Mouse (Mus musculus) cerebellum, adult 2 months (tissue): ENCODE measurements around the gene Popdc3. TPM values are rescaled to one million over a fixed set of nuclear protein-coding genes. Genes with fewer than 3 reads are reported as not detected.
"Not testable (repeated sequence)": the region's sequence is repeated elsewhere in the genome, so short reads cannot be mapped to it uniquely, and the experiment has no call there.

Source experiments
- DNase-seq, 2 experiments: peaks; one replicate each; pipeline ENCODE4 v3.0.0; 2021
- H3K27ac ChIP-seq: fragments of 200-500 bp; 2 replicates; pipeline ENCODE4 v1.5.1; 2012; ENCODE audit warnings: low read length, control low read depth, inconsistent platforms; ENCODE audit not compliant: insufficient read depth
- H3K27me3 ChIP-seq: fragments of 200-500 bp; 2 replicates; pipeline ENCODE4 v1.6.1; 2012; ENCODE audit warnings: inconsistent platforms, mild to moderate bottlenecking, low read length, moderate library complexity; ENCODE audit not compliant: control insufficient read depth, insufficient read depth
- H3K4me1 ChIP-seq: fragments of 200-500 bp; 2 replicates; pipeline ENCODE4 v1.6.1; 2011; ENCODE audit warnings: low read length; ENCODE audit not compliant: control insufficient read depth, insufficient read depth
- H3K4me3 ChIP-seq: fragments of 200-500 bp; replicated peaks from 2 replicates; pipeline ENCODE3; 2011; ENCODE audit warnings: mild to moderate bottlenecking, low read depth, low read length, control low read depth; ENCODE audit not compliant: insufficient read depth
- CTCF ChIP-seq: fragments of 200-500 bp; IDR thresholded peaks from 2 replicates; pipeline ENCODE4 v1.5.1; 2011; ENCODE audit warnings: low read depth, mild to moderate bottlenecking, control low read depth, low read length, moderate library complexity, borderline replicate concordance; ENCODE audit not compliant: insufficient read depth
- POLR2A ChIP-seq: fragments of 200-500 bp; IDR thresholded peaks from 2 replicates; pipeline ENCODE4 v1.6.1; 2011; ENCODE audit warnings: low read length, control low read depth, borderline replicate concordance; ENCODE audit not compliant: insufficient read depth
- WGBS: fragments of 180-500 bp; shearing (Covaris S2); methylation state at CpG from one replicate; pipeline ENCODE4 v1.1.7; 2018; 5-methylcytosine and 5-hydroxymethylcytosine counted together
- polyA plus RNA-seq: library from polyadenylated mRNA; depleted of rRNA; stranded (reverse); fragments of >200 nt; gene quantifications from 2 replicates; pipeline ENCODE4 v1.2.3, GENCODE M21; 2012

Popdc3 gene
- polyA plus RNA-seq, 1 experiment = 2.1 TPM

DNA sequence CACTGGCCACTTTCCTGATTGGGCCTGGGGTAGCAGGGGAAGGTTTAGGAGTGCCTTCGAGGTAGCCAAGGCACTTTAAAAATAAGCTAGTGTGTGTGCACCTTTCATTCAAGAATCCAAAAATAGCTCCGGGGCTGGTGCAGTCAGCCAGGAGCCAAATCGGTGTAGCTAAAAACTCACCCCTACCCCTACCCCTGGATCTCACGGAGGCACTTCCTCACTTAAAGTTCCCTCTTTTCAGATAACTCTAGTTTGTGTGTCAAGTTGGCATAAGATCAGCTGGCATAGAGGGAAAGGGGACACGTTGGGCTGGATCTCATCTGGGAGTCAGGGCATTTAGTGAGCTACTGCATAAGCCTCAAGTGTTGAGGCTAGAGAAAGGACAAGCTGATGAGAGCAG is 107.8 kb downstream of the Popdc3 start:
- H3K27ac ChIP-seq = no peak overlapping the region
- no peak overlapping the region for H3K4me3 ChIP-seq
- H3K4me1 ChIP-seq = no peaks in the 10 kb centered on the region
- DNase-seq = no peak
- H3K27me3 ChIP-seq = peaks cover 1% of the 10 kb centered on the region; the same call in 1 of the 2 replicates
- no peak for TF ChIP-seq CTCF
- no peak for TF ChIP-seq POLR2A
- WGBS = 52% methylated on average over 5 of the region's 5 CpGs

DNA sequence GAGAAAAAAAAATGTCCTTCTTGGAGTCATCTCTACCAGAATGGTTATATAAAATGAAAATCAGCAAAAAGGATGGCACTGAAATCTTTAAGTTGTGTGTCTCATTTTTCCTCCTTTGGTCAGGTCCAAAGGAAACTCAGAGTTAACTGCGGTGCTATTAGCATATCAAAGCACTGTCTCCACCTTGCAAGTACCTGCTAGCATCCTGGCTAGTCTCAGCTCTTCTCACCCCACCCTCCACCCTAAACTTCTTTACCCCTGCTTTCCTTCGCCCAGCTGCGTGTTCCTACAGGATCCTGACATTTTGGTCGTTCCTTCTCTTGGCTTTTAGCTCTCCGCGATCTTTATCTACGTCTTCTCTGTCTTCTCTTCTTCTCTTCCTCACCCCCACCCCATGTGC is 110.5 kb downstream of the Popdc3 start:
- 74% methylated on average over 7 of the region's 7 CpGs for WGBS
- H3K4me3 ChIP-seq = no peak overlapping the region
- no peak overlapping the region for H3K27ac ChIP-seq
- TF ChIP-seq POLR2A = no peak
- TF ChIP-seq CTCF = no peak
- peaks cover 1% of the 10 kb centered on the region; the same call in 1 of the 2 replicates for H3K27me3 ChIP-seq
- no peaks in the 10 kb centered on the region for H3K4me1 ChIP-seq
- DNase-seq = no peak

DNA sequence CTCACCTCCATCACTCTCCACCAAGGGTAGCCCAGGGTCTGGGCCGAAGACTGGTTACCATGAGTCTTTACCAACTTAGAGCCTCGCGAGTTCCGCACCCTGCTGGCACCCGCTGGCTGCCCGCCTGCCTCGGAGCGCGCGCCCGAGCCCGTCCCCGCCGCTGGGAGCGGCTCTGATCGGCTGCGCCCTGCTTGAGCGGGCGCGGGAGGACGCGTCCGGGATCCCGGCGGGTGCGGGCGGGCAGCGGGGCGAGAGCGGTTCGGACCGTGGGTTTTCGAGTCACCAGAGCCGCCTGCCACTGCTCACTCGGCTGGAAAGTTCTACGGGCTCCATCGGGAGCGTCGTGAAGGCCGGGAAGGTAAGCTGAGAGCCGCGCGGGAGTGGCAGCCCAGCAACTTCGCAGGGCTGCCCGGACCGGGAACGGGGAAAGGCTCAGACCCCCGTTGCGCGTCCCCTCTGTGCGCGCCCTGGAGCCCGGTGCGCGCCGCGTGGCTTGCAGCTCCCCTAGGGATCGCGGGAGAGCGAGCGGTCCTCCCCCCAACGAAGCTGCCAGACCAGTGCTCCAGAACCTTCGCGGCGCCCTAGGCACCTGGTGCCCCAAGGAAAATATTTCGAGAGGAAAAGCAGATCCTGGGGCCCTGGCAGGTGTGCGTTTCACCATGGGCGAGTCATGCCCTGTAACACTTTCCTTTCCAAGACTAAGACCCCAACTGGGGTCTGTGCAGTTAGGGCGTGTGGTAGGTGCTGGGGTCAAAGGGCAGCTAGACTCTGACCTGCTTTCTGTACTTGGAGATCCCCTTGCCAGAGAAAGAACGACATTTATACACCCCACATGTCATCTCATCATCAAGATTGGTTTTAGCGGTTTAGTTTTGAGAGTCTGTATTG is 111.6 kb downstream of the Popdc3 start:
- under 1% methylated on average over 71 of the region's 71 CpGs for WGBS
- H3K4me1 ChIP-seq = no peaks in the 10 kb centered on the region
- no peak overlapping the region for H3K27ac ChIP-seq
- no peak for TF ChIP-seq CTCF
- TF ChIP-seq POLR2A = no peak
- peak overlapping the region; percentile 29 for H3K4me3 ChIP-seq
- peaks cover 1% of the 10 kb centered on the region; the same call in 1 of the 2 replicates for H3K27me3 ChIP-seq
- DNase-seq = no peak

DNA sequence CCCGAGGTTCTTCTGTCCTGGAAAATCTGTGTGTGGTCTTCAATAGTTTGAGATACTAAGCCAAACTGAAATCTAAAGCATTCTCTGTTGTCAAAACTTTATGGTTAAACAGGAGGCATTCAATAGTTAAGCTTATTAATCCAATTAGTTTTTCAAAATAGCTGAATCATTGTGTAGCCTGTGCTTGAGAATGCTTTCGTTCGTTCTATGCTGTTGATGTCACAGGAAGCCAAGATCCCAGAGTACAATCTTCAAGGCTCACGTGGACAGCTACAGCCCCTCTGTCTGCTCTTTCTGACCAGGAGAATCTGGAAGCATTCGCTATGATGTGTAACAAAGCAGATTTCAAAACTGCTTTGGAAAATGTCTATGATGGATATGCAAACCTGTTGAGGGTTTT is 112.7 kb downstream of the Popdc3 start:
- TF ChIP-seq CTCF = no peak
- WGBS = 67% methylated on average over 5 of the region's 5 CpGs

DNA sequence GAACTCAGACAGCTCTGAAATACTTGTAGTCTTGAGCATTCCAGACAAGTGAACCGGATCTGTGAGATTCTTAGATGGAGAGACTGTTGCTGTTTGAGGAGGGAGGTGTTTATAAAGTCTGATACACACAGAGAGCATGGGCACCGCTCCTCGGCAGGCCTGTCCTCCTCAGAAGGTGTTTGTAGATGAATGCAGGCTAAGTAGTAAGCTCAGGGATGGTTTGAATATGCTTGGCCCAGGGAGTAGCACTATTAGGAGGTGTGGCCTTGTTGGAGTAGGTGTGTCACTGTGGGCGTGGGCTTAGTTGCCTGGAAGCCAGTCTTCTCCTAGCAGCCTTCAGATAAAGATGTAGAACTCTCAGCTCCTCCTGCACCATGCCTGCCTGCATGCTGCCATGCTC is 114.3 kb downstream of the Popdc3 start:
- not testable (repeated sequence) for H3K27me3 ChIP-seq, H3K27ac ChIP-seq, H3K4me3 ChIP-seq, DNase-seq, H3K4me1 ChIP-seq
- WGBS = 75% methylated on average over 4 of the region's 4 CpGs

More for the DNA sequence above, 112.7 kb downstream of the Popdc3 start:
- peaks cover 1% of the 10 kb centered on the region; the same call in 1 of the 2 replicates for H3K27me3 ChIP-seq
- DNase-seq = no peak
- no peak overlapping the region for H3K4me3 ChIP-seq
- no peak overlapping the region for H3K27ac ChIP-seq
- H3K4me1 ChIP-seq = no peaks in the 10 kb centered on the region

DNA sequence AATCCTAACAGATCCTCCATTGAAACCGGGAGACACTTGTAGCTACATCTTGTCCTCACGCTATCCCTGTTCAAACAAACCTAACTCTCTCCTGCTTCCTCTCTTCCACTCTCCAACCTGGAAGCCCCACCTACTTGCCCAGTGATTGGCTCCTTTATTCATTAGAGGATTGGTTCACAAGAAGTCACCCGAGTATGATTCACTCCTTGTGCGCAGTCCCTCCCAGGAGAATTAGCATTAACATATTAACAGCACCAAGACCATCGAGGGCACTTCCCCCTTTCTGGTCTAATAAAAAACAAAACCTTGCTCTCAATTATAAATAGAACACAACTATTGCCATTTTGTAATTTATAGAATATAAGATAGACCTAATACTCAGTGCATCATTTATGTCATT is 117.2 kb downstream of the Popdc3 start:
- WGBS = 78% methylated on average over 5 of the region's 5 CpGs
- Histone ChIP-seq H3K27me3 (no peaks in the 10 kb centered on the region), H3K4me3 (no peak overlapping the region), H3K4me1 (no peaks in the 10 kb centered on the region), H3K27ac (no peak overlapping the region)
- DNase-seq = no peak
- no peak for TF ChIP-seq POLR2A
- no peak for TF ChIP-seq CTCF

DNA sequence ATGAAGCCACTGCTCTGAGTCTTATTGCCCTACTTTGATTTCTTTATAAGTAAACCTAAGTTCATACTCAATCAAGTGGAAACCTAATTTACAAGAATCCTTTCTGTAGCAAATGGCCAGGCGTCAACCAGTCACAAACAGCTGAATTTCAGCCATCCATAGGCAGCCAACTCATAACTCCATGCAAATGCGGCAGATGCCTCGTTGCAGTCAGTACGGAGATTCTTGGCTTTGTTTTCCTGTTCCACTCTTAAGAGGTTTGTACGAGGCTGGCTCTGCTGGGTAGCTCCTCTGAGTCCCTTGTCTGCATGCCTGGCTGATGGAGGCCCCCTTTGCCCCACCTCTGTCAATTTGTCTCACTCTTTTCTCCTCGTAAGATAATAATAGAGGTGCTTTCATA is 120.6 kb downstream of the Popdc3 start:
- no peaks in the 10 kb centered on the region for H3K27me3 ChIP-seq
- no peak overlapping the region for H3K4me3 ChIP-seq
- no peaks in the 10 kb centered on the region for H3K4me1 ChIP-seq
- no peak for DNase-seq
- 15% methylated on average over 6 of the region's 6 CpGs for WGBS
- TF ChIP-seq POLR2A = no peak
- TF ChIP-seq CTCF = no peak
- H3K27ac ChIP-seq = no peak overlapping the region

DNA sequence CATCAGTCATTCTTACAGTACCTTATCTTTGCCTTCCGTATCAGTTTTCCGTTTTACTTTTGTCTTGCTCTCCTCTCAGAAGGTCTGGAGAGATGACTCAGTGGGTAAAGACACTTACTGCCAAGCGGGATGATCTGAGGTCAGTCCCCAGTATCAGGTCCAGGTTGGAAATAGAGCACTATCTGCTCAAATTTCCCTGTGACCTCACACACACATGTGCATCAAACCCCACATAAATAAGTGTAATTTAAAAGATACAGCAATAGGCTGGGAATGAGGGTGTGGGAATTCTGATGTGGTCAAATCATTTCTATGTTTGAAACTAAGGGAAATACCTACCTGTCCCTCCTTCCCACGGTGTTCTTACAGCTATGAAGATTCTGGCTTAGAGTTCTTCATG is 121.6 kb downstream of the Popdc3 start:
- no peak overlapping the region for H3K27ac ChIP-seq
- whole genome bisulfite sequencing = 79% methylated on average over 4 of the region's 4 CpGs
- no peak for TF ChIP-seq POLR2A
- TF ChIP-seq CTCF = no peak
- no peaks in the 10 kb centered on the region for H3K4me1 ChIP-seq
- no peaks in the 10 kb centered on the region for H3K27me3 ChIP-seq
- H3K4me3 ChIP-seq = no peak overlapping the region
- DNase-seq = no peak
